Mouse (Mus musculus): ENCODE results near the gene Rcor1. TPM values are rescaled to one million over a fixed set of nuclear protein-coding genes. Genes with fewer than 3 reads are reported as not detected.
A peak's percentile ranks its signal among the peaks of the same experiment; 100 is the strongest.

Gene Rcor1
- total RNA-seq, 1 experiment: 13.0 TPM

GRCm38 (mm10) chr12:111143509-111144063, 104.4 kb downstream of the Rcor1 start:
- H3K4me3 ChIP-seq (ENCODE audit: insufficient read depth in 1 of 2, low read depth in 1 of 2, low read length in 2 of 2, poor library complexity in 1 of 2, severe bottlenecking in 1 of 2): peak overlapping the region; percentile 5 to 30; a peak in 2 of 4 replicates
- no peaks in the 10 kb centered on the region for H3K36me3 ChIP-seq (ENCODE audit: control insufficient read depth, insufficient read depth, low read length, poor library complexity, severe bottlenecking)
- H3K4me1 ChIP-seq (ENCODE audit: control insufficient read depth in 2 of 2, insufficient read depth in 2 of 2, low read length in 2 of 2, poor library complexity in 1 of 2): peaks cover 3 to 23% of the 10 kb centered on the region in 2 experiments; a peak in 3 of 4 replicates
- TF ChIP-seq CHD2 (IDR thresholded peaks at IDR 0.05; ENCODE audit: low read depth, low read length): no peak
- TF ChIP-seq HCFC1 (IDR thresholded peaks at IDR 0.05; ENCODE audit: borderline replicate concordance, insufficient read depth, low read length): no peak
- no peak for TF ChIP-seq MAFK (IDR thresholded peaks at IDR 0.05; ENCODE audit: insufficient read depth, low read depth, low read length)
- TF ChIP-seq ZC3H11A (IDR thresholded peaks at IDR 0.05; ENCODE audit: borderline replicate concordance, low read depth, low read length): no peak
- no peak for TF ChIP-seq ZNF384 (IDR thresholded peaks at IDR 0.05; ENCODE audit: low read depth, low read length)
- in situ Hi-C loops (cut with MboI; ENCODE audit: low sequenced_read_pairs in 2 of 2, unreplicated experiment in 2 of 2): no loop called here
- no peaks in the 10 kb centered on the region for H3K9me3 ChIP-seq (ENCODE audit: control insufficient read depth, insufficient read depth, low read depth, low read length)
- H3K27ac ChIP-seq (ENCODE audit: insufficient read depth, low read depth, low read length, poor library complexity, severe bottlenecking): no peak overlapping the region
- no peak overlapping the region for H3K9ac ChIP-seq (ENCODE audit: insufficient read depth, low read depth, low read length, poor library complexity, severe bottlenecking)
- no peak for DNase-seq (ENCODE audit: low read depth, low spot score)

- in situ Hi-C loops (cut with MboI; ENCODE audit: low sequenced_read_pairs in 2 of 2, unreplicated experiment in 2 of 2): no loop called here
- no peak overlapping the region for H3K27ac ChIP-seq (ENCODE audit: insufficient read depth, low read depth, low read length, poor library complexity, severe bottlenecking)
These were observed 105.4 kb downstream of the Rcor1 start for GRCm38 (mm10) chr12:111144598-111144997.

GRCm38 (mm10) chr12:111145269-111145668, 106.1 kb downstream of the Rcor1 start:
- H3K4me3 ChIP-seq (ENCODE audit: insufficient read depth in 1 of 2, low read depth in 1 of 2, low read length in 2 of 2, poor library complexity in 1 of 2, severe bottlenecking in 1 of 2): no peak overlapping the region
- no peak overlapping the region; the same call in 1 of the 2 replicates for H3K9ac ChIP-seq (ENCODE audit: insufficient read depth, low read depth, low read length, poor library complexity, severe bottlenecking)
- TF ChIP-seq CHD2 (IDR thresholded peaks at IDR 0.05; ENCODE audit: low read depth, low read length): no peak
- no peak for TF ChIP-seq MAFK (IDR thresholded peaks at IDR 0.05; ENCODE audit: insufficient read depth, low read depth, low read length)
- no peak for TF ChIP-seq HCFC1 (IDR thresholded peaks at IDR 0.05; ENCODE audit: borderline replicate concordance, insufficient read depth, low read length)
- no peak for TF ChIP-seq ZNF384 (IDR thresholded peaks at IDR 0.05; ENCODE audit: low read depth, low read length)
- no peak for TF ChIP-seq ZC3H11A (IDR thresholded peaks at IDR 0.05; ENCODE audit: borderline replicate concordance, low read depth, low read length)
- in situ Hi-C loops (cut with MboI; ENCODE audit: low sequenced_read_pairs in 2 of 2, unreplicated experiment in 2 of 2): no loop called here
- H3K4me1 ChIP-seq (ENCODE audit: control insufficient read depth in 2 of 2, insufficient read depth in 2 of 2, low read length in 2 of 2, poor library complexity in 1 of 2): peaks cover 3 to 25% of the 10 kb centered on the region in 2 experiments; a peak in 3 of 4 replicates
- H3K36me3 ChIP-seq (ENCODE audit: control insufficient read depth, insufficient read depth, low read length, poor library complexity, severe bottlenecking): no peaks in the 10 kb centered on the region
- no peaks in the 10 kb centered on the region for H3K9me3 ChIP-seq (ENCODE audit: control insufficient read depth, insufficient read depth, low read depth, low read length)
- DNase-seq (ENCODE audit: low read depth, low spot score): no peak
- H3K27ac ChIP-seq (ENCODE audit: insufficient read depth, low read depth, low read length, poor library complexity, severe bottlenecking): no peak overlapping the region

More at GRCm38 (mm10) chr12:111144598-111144997, 105.4 kb downstream of the Rcor1 start:
- no peak overlapping the region for H3K9ac ChIP-seq (ENCODE audit: insufficient read depth, low read depth, low read length, poor library complexity, severe bottlenecking)
- H3K4me1 ChIP-seq (ENCODE audit: control insufficient read depth in 2 of 2, insufficient read depth in 2 of 2, low read length in 2 of 2, poor library complexity in 1 of 2): peaks cover 3 to 23% of the 10 kb centered on the region in 2 experiments; a peak in 3 of 4 replicates
- no peaks in the 10 kb centered on the region for H3K36me3 ChIP-seq (ENCODE audit: control insufficient read depth, insufficient read depth, low read length, poor library complexity, severe bottlenecking)
- no peak for DNase-seq (ENCODE audit: low read depth, low spot score)
- TF ChIP-seq MAFK (IDR thresholded peaks at IDR 0.05; ENCODE audit: insufficient read depth, low read depth, low read length) (no peak), ZNF384 (IDR thresholded peaks at IDR 0.05; ENCODE audit: low read depth, low read length) (no peak), HCFC1 (IDR thresholded peaks at IDR 0.05; ENCODE audit: borderline replicate concordance, insufficient read depth, low read length) (no peak), ZC3H11A (IDR thresholded peaks at IDR 0.05; ENCODE audit: borderline replicate concordance, low read depth, low read length) (no peak), CHD2 (IDR thresholded peaks at IDR 0.05; ENCODE audit: low read depth, low read length) (no peak)
- no peaks in the 10 kb centered on the region for H3K9me3 ChIP-seq (ENCODE audit: control insufficient read depth, insufficient read depth, low read depth, low read length)
- no peak overlapping the region for H3K4me3 ChIP-seq (ENCODE audit: insufficient read depth in 1 of 2, low read depth in 1 of 2, low read length in 2 of 2, poor library complexity in 1 of 2, severe bottlenecking in 1 of 2)

GRCm38 (mm10) chr12:111149495-111150235, 110.5 kb downstream of the Rcor1 start:
- H3K4me3 ChIP-seq (ENCODE audit: insufficient read depth in 1 of 2, low read depth in 1 of 2, low read length in 2 of 2, poor library complexity in 1 of 2, severe bottlenecking in 1 of 2): no peak overlapping the region
- TF ChIP-seq MAFK (IDR thresholded peaks at IDR 0.05; ENCODE audit: insufficient read depth, low read depth, low read length) (no peak), HCFC1 (IDR thresholded peaks at IDR 0.05; ENCODE audit: borderline replicate concordance, insufficient read depth, low read length) (no peak)
- in situ Hi-C loops (cut with MboI; ENCODE audit: low sequenced_read_pairs in 2 of 2, unreplicated experiment in 2 of 2): no loop called here

More at GRCm38 (mm10) chr12:111149495-111150235, 110.5 kb downstream of the Rcor1 start:
- Histone ChIP-seq H3K9me3 (ENCODE audit: control insufficient read depth, insufficient read depth, low read depth, low read length) (no peaks in the 10 kb centered on the region), H3K4me1 (ENCODE audit: control insufficient read depth in 2 of 2, insufficient read depth in 2 of 2, low read length in 2 of 2, poor library complexity in 1 of 2) (peaks cover 0 to 16% of the 10 kb centered on the region in 2 experiments; a peak in 2 of 4 replicates), H3K9ac (ENCODE audit: insufficient read depth, low read depth, low read length, poor library complexity, severe bottlenecking) (no peak overlapping the region), H3K27ac (ENCODE audit: insufficient read depth, low read depth, low read length, poor library complexity, severe bottlenecking) (no peak overlapping the region; the same call in 1 of the 2 replicates), H3K36me3 (ENCODE audit: control insufficient read depth, insufficient read depth, low read length, poor library complexity, severe bottlenecking) (no peaks in the 10 kb centered on the region)
- DNase-seq (ENCODE audit: low read depth, low spot score): no peak

Measured in ES-E14 (cell line).